Mouse (Mus musculus) testis, postnatal 10 days (tissue): Measurements from ENCODE around the gene Hes5.

ENCODE experiments used
- DNase-seq: peaks from one replicate; pipeline ENCODE4 v3.0.0; 2021; ENCODE audit warnings: low spot score

Gene Hes5

DNA sequence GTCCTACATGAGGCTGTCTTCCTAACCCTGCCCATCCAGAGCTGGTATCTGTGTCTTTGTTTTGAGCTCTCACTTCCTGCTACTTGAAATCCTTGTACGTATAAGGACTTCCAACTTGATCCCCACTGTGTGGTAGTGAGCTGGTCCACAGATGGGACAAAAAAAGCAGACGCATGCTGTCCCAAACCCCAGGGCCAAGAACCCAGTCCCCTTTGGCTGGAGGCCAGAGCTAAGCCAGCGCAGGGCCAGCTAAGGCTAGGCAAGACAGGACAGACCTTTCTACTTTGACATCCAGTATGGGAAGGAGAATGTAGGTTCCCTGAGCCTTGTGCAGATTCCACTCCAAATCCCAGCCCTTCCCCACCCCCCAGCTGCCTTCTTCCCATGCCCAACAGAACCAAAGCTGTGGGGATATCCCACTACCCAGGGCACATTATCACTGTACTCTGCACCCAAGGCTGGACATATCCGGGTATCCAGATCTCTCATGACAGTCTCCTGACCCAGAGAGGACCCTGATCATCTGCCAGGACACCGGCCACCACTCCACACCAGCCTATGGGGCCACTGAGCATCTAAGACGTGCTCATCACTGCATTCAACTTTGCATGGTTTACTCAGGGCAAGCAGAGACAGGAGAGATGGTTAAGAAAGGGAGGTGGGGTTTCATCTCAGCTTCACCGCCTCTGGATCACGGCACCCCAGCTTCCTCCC lies 50.7 kb downstream of the Hes5 start:
- no peak for DNase-seq
